Mouse (Mus musculus): ENCODE data around the gene Ndufs6. TPM values are rescaled to one million over a fixed set of nuclear protein-coding genes. Genes with fewer than 3 reads are reported as not detected.

The Ndufs6 gene
- total RNA-seq, 2 experiments from 2014 or later = 55.8 to 57.4 TPM

Other genes with a start within 250 kb of the Ndufs6 start
- gene Irx4, start 68.1 kb downstream of the Ndufs6 start, total RNA-seq (2015; ENCODE audit: low replicate concordance) = not detected in 2 replicates
- not detected in 2 replicates for gene Irx4, start 68.1 kb downstream of the Ndufs6 start, total RNA-seq (2017; ENCODE audit: low replicate concordance)
- gene Mrpl36, start within 50 bp of the Ndufs6 start, total RNA-seq (2015; ENCODE audit: low replicate concordance) = 25.9 and 28.9 TPM in 2 replicates
- 4.2 and 7.8 TPM in 2 replicates for gene Mrpl36, start within 50 bp of the Ndufs6 start, total RNA-seq (2017; ENCODE audit: low replicate concordance)
- 241 and 302 TPM in 2 replicates for gene Lpcat1, start 138.7 kb upstream of the Ndufs6 start, total RNA-seq (2015; ENCODE audit: low replicate concordance)
- gene Lpcat1, start 138.7 kb upstream of the Ndufs6 start, total RNA-seq (2017; ENCODE audit: low replicate concordance) = 359 and 488 TPM in 2 replicates
- not detected in 2 replicates for gene Slc6a3, start 208.2 kb upstream of the Ndufs6 start, total RNA-seq (2015; ENCODE audit: low replicate concordance)
- gene Slc6a3, start 208.2 kb upstream of the Ndufs6 start, total RNA-seq (2017; ENCODE audit: low replicate concordance) = 1.0 TPM in 1 of 2 replicates, not detected in the other

Measured in erythroid progenitor cell, adult 5-6 weeks (primary cell).